Mouse (Mus musculus) erythroblast, embryonic 14.5 days (primary cell): ENCODE results near the gene Tfam.

ENCODE experiments used
- GATA1 ChIP-seq: IDR thresholded peaks from 2 replicates; pipeline ENCODE4 v1.6.1; 2012; ENCODE audit warnings: low read length, inconsistent platforms, mixed read lengths
- TAL1 ChIP-seq: IDR thresholded peaks from 3 replicates; pipeline ENCODE4 v1.6.1; 2012; ENCODE audit warnings: low read length, inconsistent platforms, mixed read lengths

DNA sequence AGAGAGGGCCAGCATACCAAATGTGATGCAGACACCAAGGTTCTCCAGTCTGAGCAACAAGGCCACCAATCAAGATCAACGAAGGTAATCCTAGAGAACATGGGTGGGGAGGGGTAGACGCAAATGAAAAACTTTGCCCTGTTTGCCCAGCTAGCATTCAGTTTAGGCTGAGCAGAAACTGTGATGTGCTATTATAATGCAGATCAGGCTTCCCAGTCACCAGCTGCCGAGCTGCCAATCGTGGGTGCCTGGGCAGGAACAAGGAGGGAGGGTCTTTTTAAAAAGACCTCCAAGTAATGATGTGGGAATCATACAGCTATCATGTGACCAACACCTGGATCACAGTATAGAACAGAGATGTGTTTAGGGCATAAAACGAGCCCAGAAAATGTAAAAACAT is 15.0 kb downstream of the Tfam start:
- TF ChIP-seq TAL1 (no peak), GATA1 (no peak)
